Mouse (Mus musculus): Measurements from ENCODE around the gene Inpp5d. TPM values are rescaled to one million over a fixed set of nuclear protein-coding genes. Genes with fewer than 3 reads are reported as not detected.
A peak's percentile ranks its signal among the peaks of the same experiment; 100 is the strongest.

Gene Inpp5d
- polyA plus RNA-seq, 1 experiment from 2014 or later, result 3.3 TPM

DNA sequence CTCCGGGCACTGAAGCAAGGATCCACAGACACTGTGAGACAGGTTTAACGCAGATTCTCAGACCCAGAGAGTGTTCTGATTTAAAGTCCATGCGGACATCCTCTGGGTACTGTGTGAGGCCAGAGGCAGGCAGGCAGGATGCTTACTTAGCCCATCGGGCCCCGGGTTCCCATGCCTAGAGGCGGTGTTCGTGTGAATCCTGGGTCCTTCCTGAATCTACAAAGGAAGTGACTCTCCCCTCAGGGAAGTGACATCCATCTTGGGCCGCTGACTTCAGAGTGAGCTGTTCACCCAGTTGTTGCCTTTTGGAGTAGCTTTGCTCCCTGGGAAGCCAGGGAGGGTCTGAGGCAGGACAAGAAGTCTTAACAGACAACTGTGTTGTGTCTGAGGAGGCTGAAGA lies 19.6 kb downstream of the Inpp5d start:
- Histone ChIP-seq H3K4me1 (ENCODE audit: control insufficient read depth, insufficient read depth, low read length) (no peaks in the 10 kb centered on the region), H3K4me3 (ENCODE audit: low read depth, low read length) (no peak overlapping the region), H3K4me2 (ENCODE audit: low read depth, low read length) (no peak overlapping the region), H3K9me3 (replicated peaks; ENCODE audit: control insufficient read depth, low read length) (no peaks in the 10 kb centered on the region), H3K9ac (replicated peaks; ENCODE audit: low read length) (no peak overlapping the region), H3K36me3 (replicated peaks; ENCODE audit: control insufficient read depth, insufficient read depth, low read depth, low read length) (no peaks in the 10 kb centered on the region), H3K27me3 (ENCODE audit: control insufficient read depth, insufficient read depth, low read length) (no peaks in the 10 kb centered on the region), H3K27ac (replicated peaks; ENCODE audit: low read depth, low read length) (no peak overlapping the region)
- WGBS, result 85% methylated on average over 8 of the region's 8 CpGs
- DNase-seq (ENCODE audit: low spot score) (no peak), ATAC-seq (replicated peaks; ENCODE audit: insufficient number of reproducible peaks, low FRiP score, low TSS enrichment, low read depth) (no peak)

DNA sequence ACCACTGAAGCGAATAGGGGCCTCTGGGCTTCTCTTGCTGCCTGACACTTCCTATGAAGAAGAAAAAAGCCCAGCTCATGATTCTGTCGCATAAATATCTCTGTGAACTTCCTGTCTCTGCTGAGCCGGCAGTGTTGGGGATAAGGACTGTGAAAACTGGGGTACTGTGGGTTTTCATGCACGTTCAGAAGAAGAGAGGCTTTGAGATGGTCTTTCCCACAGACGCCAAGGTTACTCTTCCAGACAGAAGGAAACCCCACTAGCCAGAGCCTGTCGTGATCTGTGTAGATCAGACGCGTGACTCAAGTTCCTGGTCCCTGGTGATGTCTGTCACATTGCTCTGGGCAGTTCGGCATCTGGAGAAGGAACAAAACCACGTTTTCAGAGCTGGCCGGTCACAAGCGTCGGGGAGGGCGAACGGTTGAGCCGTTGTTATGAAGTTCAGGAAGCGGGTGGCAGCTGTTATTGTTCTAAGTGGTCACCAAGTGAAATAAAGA lies 20.1 kb downstream of the Inpp5d start:
- no peak for ATAC-seq (replicated peaks; ENCODE audit: insufficient number of reproducible peaks, low FRiP score, low TSS enrichment, low read depth)

DNA sequence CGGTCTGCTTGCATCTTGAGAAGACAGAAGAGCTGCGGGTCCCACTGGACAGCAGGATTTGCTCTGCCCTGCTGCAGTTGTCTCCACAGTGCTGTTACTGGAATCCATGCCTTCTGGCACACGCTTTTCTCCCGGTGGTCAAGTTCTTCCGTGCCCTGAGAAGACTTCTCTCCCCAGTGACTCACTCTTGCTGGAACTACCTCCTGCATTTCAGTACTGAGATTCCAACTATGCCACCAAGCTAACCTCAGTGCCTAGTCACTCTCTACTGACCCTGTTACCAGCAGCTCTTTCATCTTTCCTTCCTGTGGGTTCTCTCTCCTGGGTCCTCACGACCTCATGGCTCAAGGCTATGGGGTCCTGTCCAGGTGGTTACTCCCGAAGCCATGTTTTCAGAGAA lies 22.9 kb downstream of the Inpp5d start:
- no peak for ATAC-seq (replicated peaks; ENCODE audit: insufficient number of reproducible peaks, low FRiP score, low TSS enrichment, low read depth)
- Histone ChIP-seq H3K4me1 (ENCODE audit: control insufficient read depth, insufficient read depth, low read length) (no peaks in the 10 kb centered on the region), H3K9ac (replicated peaks; ENCODE audit: low read length) (no peak overlapping the region), H3K4me3 (ENCODE audit: low read depth, low read length) (no peak overlapping the region), H3K36me3 (replicated peaks; ENCODE audit: control insufficient read depth, insufficient read depth, low read depth, low read length) (no peaks in the 10 kb centered on the region), H3K27ac (replicated peaks; ENCODE audit: low read depth, low read length) (no peak overlapping the region), H3K9me3 (replicated peaks; ENCODE audit: control insufficient read depth, low read length) (no peaks in the 10 kb centered on the region), H3K4me2 (ENCODE audit: low read depth, low read length) (no peak overlapping the region), H3K27me3 (ENCODE audit: control insufficient read depth, insufficient read depth, low read length) (no peaks in the 10 kb centered on the region)
- 90% methylated on average over 7 of the region's 7 CpGs for WGBS
- no peak for DNase-seq (ENCODE audit: low spot score)

More for the DNA sequence above, 20.1 kb downstream of the Inpp5d start:
- no peaks in the 10 kb centered on the region for H3K9me3 ChIP-seq (replicated peaks; ENCODE audit: control insufficient read depth, low read length)
- H3K36me3 ChIP-seq (replicated peaks; ENCODE audit: control insufficient read depth, insufficient read depth, low read depth, low read length), result no peaks in the 10 kb centered on the region
- H3K4me3 ChIP-seq (ENCODE audit: low read depth, low read length), result no peak overlapping the region
- H3K4me1 ChIP-seq (ENCODE audit: control insufficient read depth, insufficient read depth, low read length), result no peaks in the 10 kb centered on the region
- no peak overlapping the region for H3K9ac ChIP-seq (replicated peaks; ENCODE audit: low read length)
- no peaks in the 10 kb centered on the region for H3K27me3 ChIP-seq (ENCODE audit: control insufficient read depth, insufficient read depth, low read length)
- peak; percentile 25 for DNase-seq (ENCODE audit: low spot score)
- 53% methylated on average over 17 of the region's 17 CpGs for WGBS
- no peak overlapping the region for H3K27ac ChIP-seq (replicated peaks; ENCODE audit: low read depth, low read length)
- no peak overlapping the region for H3K4me2 ChIP-seq (ENCODE audit: low read depth, low read length)

DNA sequence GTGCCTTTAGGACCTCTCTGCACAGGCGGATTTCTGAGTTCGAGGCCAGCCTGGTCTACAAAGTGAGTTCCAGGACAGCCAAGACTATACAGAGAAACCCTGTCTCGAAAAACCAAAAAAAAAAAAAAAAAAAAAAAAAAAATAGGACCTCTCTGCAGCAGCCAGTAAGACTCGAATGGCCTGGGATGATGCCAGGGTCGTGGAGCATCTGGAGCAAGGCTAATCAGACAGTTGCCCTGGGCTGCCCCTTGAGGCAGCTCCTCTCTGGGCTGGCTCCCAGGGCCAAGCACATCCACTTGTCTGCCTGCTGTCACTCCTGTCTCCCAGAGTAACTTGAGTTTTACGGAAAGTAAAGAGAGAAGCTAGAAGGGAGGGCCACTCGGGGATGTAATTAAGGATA lies 24.9 kb downstream of the Inpp5d start:
- DNase-seq (ENCODE audit: low spot score) (no peak), ATAC-seq (replicated peaks; ENCODE audit: insufficient number of reproducible peaks, low FRiP score, low TSS enrichment, low read depth) (no peak)
- Histone ChIP-seq H3K4me2 (ENCODE audit: low read depth, low read length) (no peak overlapping the region), H3K9me3 (replicated peaks; ENCODE audit: control insufficient read depth, low read length) (no peaks in the 10 kb centered on the region), H3K4me1 (ENCODE audit: control insufficient read depth, insufficient read depth, low read length) (no peaks in the 10 kb centered on the region), H3K9ac (replicated peaks; ENCODE audit: low read length) (no peak overlapping the region), H3K27ac (replicated peaks; ENCODE audit: low read depth, low read length) (no peak overlapping the region), H3K27me3 (ENCODE audit: control insufficient read depth, insufficient read depth, low read length) (no peaks in the 10 kb centered on the region), H3K36me3 (replicated peaks; ENCODE audit: control insufficient read depth, insufficient read depth, low read depth, low read length) (no peaks in the 10 kb centered on the region), H3K4me3 (ENCODE audit: low read depth, low read length) (no peak overlapping the region)
- WGBS, result 71% methylated on average over 7 of the region's 7 CpGs

DNA sequence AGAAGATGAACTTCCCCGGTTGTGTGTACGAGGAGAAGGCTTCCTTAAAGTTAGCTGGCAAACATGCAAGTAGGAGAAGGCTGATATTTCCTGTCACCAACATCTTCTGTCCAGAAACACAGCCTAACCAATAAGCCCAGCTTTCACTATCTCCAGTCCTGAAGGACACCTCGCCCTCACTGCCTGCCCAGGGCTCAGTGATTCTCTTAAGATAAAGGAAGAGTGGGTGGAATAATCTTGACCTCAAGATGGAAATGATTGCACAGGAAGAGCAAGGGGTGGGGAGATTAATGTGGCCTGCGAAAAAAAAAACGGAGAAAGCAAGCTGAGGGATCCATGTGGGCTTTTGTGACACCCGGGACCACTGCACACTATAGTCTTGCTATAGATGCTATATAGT lies 25.6 kb downstream of the Inpp5d start:
- H3K9me3 ChIP-seq (replicated peaks; ENCODE audit: control insufficient read depth, low read length), result no peaks in the 10 kb centered on the region
- H3K27ac ChIP-seq (replicated peaks; ENCODE audit: low read depth, low read length), result no peak overlapping the region
- H3K36me3 ChIP-seq (replicated peaks; ENCODE audit: control insufficient read depth, insufficient read depth, low read depth, low read length), result no peaks in the 10 kb centered on the region
- H3K4me2 ChIP-seq (ENCODE audit: low read depth, low read length), result no peak overlapping the region
- H3K4me3 ChIP-seq (ENCODE audit: low read depth, low read length), result no peak overlapping the region
- DNase-seq (ENCODE audit: low spot score), result no peak
- H3K4me1 ChIP-seq (ENCODE audit: control insufficient read depth, insufficient read depth, low read length), result no peaks in the 10 kb centered on the region
- H3K9ac ChIP-seq (replicated peaks; ENCODE audit: low read length), result no peak overlapping the region
- no peak for ATAC-seq (replicated peaks; ENCODE audit: insufficient number of reproducible peaks, low FRiP score, low TSS enrichment, low read depth)
- no peaks in the 10 kb centered on the region for H3K27me3 ChIP-seq (ENCODE audit: control insufficient read depth, insufficient read depth, low read length)
- WGBS, result 82% methylated on average over 6 of the region's 6 CpGs

DNA sequence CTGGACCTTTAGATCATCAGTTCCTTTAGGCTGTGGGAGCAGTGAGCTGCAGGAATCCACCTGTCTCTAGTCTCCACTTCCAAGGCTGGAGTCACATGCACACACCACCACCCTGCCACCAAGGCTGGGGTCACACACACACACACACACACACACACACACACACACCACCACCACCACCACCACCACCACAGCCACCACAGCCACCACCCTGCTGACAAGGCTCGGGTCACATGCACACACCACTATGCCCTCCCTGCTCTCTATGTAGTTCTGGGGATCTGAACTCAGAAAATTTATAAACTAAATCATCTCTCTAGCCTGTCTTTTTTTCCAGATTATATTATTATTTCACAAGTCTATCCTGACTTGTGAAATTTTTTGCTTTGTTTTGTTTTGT lies 27.7 kb downstream of the Inpp5d start:
- H3K9ac ChIP-seq (replicated peaks; ENCODE audit: low read length), result no peak overlapping the region
- 67% methylated on average over 1 of the region's 1 CpGs for WGBS
- no peak overlapping the region for H3K27ac ChIP-seq (replicated peaks; ENCODE audit: low read depth, low read length)
- no peak overlapping the region for H3K4me2 ChIP-seq (ENCODE audit: low read depth, low read length)
- DNase-seq (ENCODE audit: low spot score) (no peak), ATAC-seq (replicated peaks; ENCODE audit: insufficient number of reproducible peaks, low FRiP score, low TSS enrichment, low read depth) (no peak)
- H3K9me3 ChIP-seq (replicated peaks; ENCODE audit: control insufficient read depth, low read length), result no peaks in the 10 kb centered on the region
- H3K27me3 ChIP-seq (ENCODE audit: control insufficient read depth, insufficient read depth, low read length), result no peaks in the 10 kb centered on the region
- no peaks in the 10 kb centered on the region for H3K4me1 ChIP-seq (ENCODE audit: control insufficient read depth, insufficient read depth, low read length)
- H3K36me3 ChIP-seq (replicated peaks; ENCODE audit: control insufficient read depth, insufficient read depth, low read depth, low read length), result no peaks in the 10 kb centered on the region
- H3K4me3 ChIP-seq (ENCODE audit: low read depth, low read length), result no peak overlapping the region

DNA sequence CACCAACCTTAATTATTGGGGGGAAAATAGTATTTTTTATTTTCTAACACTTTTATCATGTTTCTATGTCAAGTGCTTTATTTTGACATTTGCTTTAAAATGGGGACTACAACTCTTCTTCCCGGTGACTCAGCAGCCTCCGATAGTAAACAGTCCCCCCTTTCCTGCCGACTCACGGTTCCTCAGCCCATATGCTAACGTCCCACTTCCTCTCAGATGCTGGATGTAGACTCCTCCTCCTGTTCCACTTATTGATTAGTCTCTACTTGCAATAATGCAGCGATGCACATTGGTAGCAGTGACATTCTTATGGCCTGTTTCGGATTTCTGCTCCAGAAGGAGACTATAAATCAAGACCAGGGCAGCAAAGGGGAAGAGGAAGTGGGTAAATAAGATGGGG lies 28.5 kb downstream of the Inpp5d start:
- H3K9ac ChIP-seq (replicated peaks; ENCODE audit: low read length), result no peak overlapping the region
- H3K4me2 ChIP-seq (ENCODE audit: low read depth, low read length), result no peak overlapping the region
- no peaks in the 10 kb centered on the region for H3K4me1 ChIP-seq (ENCODE audit: control insufficient read depth, insufficient read depth, low read length)
- ATAC-seq (replicated peaks; ENCODE audit: insufficient number of reproducible peaks, low FRiP score, low TSS enrichment, low read depth) (no peak), DNase-seq (ENCODE audit: low spot score) (no peak)
- no peaks in the 10 kb centered on the region for H3K36me3 ChIP-seq (replicated peaks; ENCODE audit: control insufficient read depth, insufficient read depth, low read depth, low read length)
- H3K4me3 ChIP-seq (ENCODE audit: low read depth, low read length), result no peak overlapping the region
- H3K27me3 ChIP-seq (ENCODE audit: control insufficient read depth, insufficient read depth, low read length), result no peaks in the 10 kb centered on the region
- no peak overlapping the region for H3K27ac ChIP-seq (replicated peaks; ENCODE audit: low read depth, low read length)
- 75% methylated on average over 7 of the region's 7 CpGs for WGBS
- H3K9me3 ChIP-seq (replicated peaks; ENCODE audit: control insufficient read depth, low read length), result no peaks in the 10 kb centered on the region

DNA sequence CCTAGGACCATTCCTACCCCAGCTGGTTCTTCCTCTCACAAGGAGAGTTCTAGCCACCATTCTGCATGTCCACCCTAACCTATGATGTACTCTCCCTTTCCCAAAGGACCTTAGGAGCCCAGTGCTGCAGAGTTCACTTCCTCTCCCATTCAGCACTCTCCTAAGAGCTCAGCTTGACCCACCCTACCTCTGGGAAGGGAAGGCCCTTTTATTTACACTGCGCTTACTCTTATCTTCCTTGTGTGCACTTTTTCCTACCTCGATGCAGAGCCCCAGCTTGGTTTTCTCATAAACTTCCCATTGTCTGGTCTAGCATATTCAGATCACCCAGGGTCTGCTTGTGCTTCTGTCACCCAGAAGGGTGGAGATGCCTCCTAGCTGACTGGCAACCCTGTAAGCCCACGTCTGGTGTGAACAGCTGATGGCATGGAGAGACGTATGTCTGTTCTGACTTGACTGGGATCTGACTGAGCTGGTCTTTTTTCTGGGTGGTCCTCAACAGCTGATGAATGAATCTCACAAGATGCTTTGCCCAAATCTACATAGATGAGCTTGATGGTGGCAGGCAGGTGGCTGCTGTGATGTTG lies 29.2 kb downstream of the Inpp5d start:
- no peak overlapping the region for H3K9ac ChIP-seq (replicated peaks; ENCODE audit: low read length)
- WGBS, result 82% methylated on average over 4 of the region's 4 CpGs
- H3K27me3 ChIP-seq (ENCODE audit: control insufficient read depth, insufficient read depth, low read length), result no peaks in the 10 kb centered on the region
- DNase-seq (ENCODE audit: low spot score) (no peak), ATAC-seq (replicated peaks; ENCODE audit: insufficient number of reproducible peaks, low FRiP score, low TSS enrichment, low read depth) (no peak)
- H3K36me3 ChIP-seq (replicated peaks; ENCODE audit: control insufficient read depth, insufficient read depth, low read depth, low read length), result no peaks in the 10 kb centered on the region
- no peaks in the 10 kb centered on the region for H3K4me1 ChIP-seq (ENCODE audit: control insufficient read depth, insufficient read depth, low read length)
- H3K4me3 ChIP-seq (ENCODE audit: low read depth, low read length), result no peak overlapping the region
- H3K4me2 ChIP-seq (ENCODE audit: low read depth, low read length), result no peak overlapping the region
- no peak overlapping the region for H3K27ac ChIP-seq (replicated peaks; ENCODE audit: low read depth, low read length)
- no peaks in the 10 kb centered on the region for H3K9me3 ChIP-seq (replicated peaks; ENCODE audit: control insufficient read depth, low read length)
